Mouse (Mus musculus): ENCODE data around the gene Olfr1282. TPM values are rescaled to one million over a fixed set of nuclear protein-coding genes. Genes with fewer than 3 reads are reported as not detected.
"Not testable (repeated sequence)": the region's sequence is repeated elsewhere in the genome, so short reads cannot be mapped to it uniquely, and the experiment has no call there.

The Olfr1282 gene
- total RNA-seq (2014; fragmentation: Nextera tagmentation) (not detected in 2 replicates), total RNA-seq (2017) (not detected in 2 replicates)

- no peak for ATAC-seq (replicated peaks; ENCODE audit: poor library complexity, severe bottlenecking)
Observed at GRCm38 (mm10) chr2:111335976-111336375, at the start of gene Olfr1282. Gene Olfr1282, minus strand, starts transcription at chr2:111336076.

DNA sequence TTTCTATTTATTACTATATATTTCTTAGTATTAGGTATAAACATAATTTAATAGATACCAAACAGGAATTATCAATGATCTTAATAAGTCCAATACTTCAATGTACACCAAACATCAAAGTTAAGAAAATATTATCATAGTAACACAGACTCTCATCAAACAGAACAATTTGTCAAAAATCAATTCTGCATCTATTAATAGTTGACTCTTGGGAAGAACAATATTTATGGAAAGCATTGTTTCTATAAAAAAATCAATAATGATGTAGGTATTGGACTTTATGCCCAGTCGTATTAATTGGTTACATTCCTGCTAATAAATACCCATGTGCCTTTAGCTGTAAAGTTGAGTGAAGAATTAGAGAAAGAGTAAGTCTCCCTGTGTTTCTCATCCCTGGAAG, 39.3 kb upstream of the Olfr1282 start, which contains the start of gene Olfr1284:
Olfr1284 (plus strand) TSS at position 301 of the 400 bp plus-strand sequence.
- no peak for ATAC-seq (replicated peaks; ENCODE audit: poor library complexity, severe bottlenecking)

DNA sequence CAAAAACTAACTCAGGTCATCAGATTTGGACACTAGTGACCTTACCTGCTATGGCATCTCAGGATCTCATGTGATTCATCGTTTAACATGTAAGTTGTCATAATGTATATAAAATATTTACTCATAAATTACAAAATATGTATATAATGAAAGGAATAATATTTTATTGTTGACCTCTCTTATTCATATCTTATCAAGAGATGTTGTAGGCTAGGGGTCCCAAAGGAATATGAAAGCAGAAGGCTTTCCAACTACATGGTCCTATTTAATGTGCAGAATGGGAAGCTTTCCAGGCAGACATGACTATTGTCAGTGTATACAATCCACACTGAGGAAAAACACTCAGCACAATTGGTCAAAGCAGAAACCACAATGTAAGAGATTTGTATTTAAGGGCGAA, 30.6 kb upstream of the Olfr1282 start, which contains the start of gene Olfr1283:
Olfr1283 (plus strand) TSS at position 301 of the 400 bp plus-strand sequence.
- ATAC-seq (replicated peaks; ENCODE audit: poor library complexity, severe bottlenecking), result no peak

GRCm38 (mm10) chr2:111333721-111334120, 2.2 kb downstream of the Olfr1282 start:
- not testable (repeated sequence) for ATAC-seq (replicated peaks; ENCODE audit: poor library complexity, severe bottlenecking)

DNA sequence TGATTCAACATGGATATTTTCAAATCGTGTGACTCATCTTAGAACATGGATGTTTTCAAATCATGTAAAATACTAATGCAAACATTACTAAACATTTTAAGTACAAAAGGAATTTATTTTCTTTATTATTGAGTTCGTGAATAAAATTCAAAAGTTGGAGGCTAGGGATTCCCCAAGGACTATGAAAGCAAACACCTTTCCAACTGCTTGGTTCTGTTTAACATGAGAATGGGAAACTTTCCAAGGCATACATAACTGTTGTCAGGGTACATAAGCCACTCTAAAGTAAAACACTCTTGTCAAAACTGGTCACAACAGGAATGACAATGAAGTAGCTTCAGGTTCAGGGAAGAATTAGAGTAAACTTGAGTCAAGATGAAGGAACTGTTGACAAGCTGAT, 9.7 kb downstream of the Olfr1282 start, which contains the start of gene Olfr1281:
Olfr1281 (plus strand) TSS at position 301 of the 400 bp plus-strand sequence.
- ATAC-seq (replicated peaks; ENCODE audit: poor library complexity, severe bottlenecking), result no peak

DNA sequence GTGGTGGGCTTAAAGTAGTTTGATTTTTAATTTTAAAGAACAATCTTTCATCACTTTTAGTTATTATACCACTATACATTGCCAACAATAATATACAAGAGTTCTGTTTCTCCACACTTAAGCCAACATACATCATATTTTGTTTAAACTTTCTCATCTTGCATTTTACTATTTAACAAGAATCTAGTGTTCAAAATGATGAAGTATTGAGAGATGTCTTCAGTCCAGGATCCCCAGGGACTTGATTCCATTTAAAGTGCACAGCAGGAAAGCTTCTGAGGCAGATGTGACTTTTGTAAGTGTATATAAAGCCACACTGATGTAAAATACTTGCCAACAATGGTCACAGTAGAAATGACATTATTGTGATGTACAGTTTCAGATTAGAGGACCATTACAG, 22.2 kb downstream of the Olfr1282 start, which contains the start of gene Olfr1280:
Olfr1280 (plus strand) TSS at position 301 of the 400 bp plus-strand sequence.
- ATAC-seq (replicated peaks; ENCODE audit: poor library complexity, severe bottlenecking), result no peak

DNA sequence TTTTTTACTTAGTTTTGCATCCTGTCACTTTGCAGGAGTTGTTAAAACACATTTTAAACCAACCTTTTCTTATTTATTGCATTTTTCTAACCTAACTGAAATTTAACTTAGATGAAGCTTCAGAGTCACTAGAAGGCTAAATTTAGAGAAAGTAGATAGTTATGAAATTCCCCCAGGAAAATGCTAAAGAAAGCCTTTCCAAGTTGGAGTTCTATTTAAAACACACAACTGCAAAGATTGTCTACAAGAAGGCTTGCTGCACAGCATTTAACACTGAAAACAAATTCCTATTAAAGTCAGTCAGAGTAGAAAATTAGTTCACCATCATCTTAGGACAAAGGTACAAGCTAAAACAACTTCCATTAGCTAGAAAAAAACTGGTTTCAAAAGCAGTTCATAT, 35.5 kb downstream of the Olfr1282 start, which contains the start of gene Olfr1279:
Olfr1279 (plus strand) TSS at position 262 of the 400 bp plus-strand sequence.
- ATAC-seq (replicated peaks; ENCODE audit: poor library complexity, severe bottlenecking), result no peak

- no peak for ATAC-seq (replicated peaks; ENCODE audit: poor library complexity, severe bottlenecking)
Observed at GRCm38 (mm10) chr2:111298541-111298940, 37.3 kb downstream of the Olfr1282 start.

- ATAC-seq (replicated peaks; ENCODE audit: poor library complexity, severe bottlenecking), result no peak
Observed at GRCm38 (mm10) chr2:111289836-111290235, 46.0 kb downstream of the Olfr1282 start, which contains the start of gene Olfr1278. Gene Olfr1278, plus strand, starts transcription at chr2:111290136.

Other genes starting within 250 kb of the Olfr1282 start
- gene Gm13941, start 230.1 kb downstream of the Olfr1282 start, total RNA-seq (2014; fragmentation: Nextera tagmentation), result not detected in 2 replicates
- gene Gm13941, start 230.1 kb downstream of the Olfr1282 start, total RNA-seq (2017), result not detected in 2 replicates
- not detected in 2 replicates for gene Gm15130, start 183.1 kb downstream of the Olfr1282 start, total RNA-seq (2014; fragmentation: Nextera tagmentation)
- gene Gm15130, start 183.1 kb downstream of the Olfr1282 start, total RNA-seq (2017), result not detected in 2 replicates
- not detected in 2 replicates for gene 4930430A15Rik, start 106.5 kb downstream of the Olfr1282 start, total RNA-seq (2014; fragmentation: Nextera tagmentation)
- gene 4930430A15Rik, start 106.5 kb downstream of the Olfr1282 start, total RNA-seq (2017), result not detected in 2 replicates
- gene Olfr1275, start 100.8 kb downstream of the Olfr1282 start, total RNA-seq (2014; fragmentation: Nextera tagmentation), result not detected in 2 replicates
- not detected in 2 replicates for gene Olfr1275, start 100.8 kb downstream of the Olfr1282 start, total RNA-seq (2017)
- not detected in 2 replicates for gene Olfr1276, start 81.6 kb downstream of the Olfr1282 start, total RNA-seq (2014; fragmentation: Nextera tagmentation)
- not detected in 2 replicates for gene Olfr1276, start 81.6 kb downstream of the Olfr1282 start, total RNA-seq (2017)
- not detected in 2 replicates for gene Olfr1277, start 62.0 kb downstream of the Olfr1282 start, total RNA-seq (2014; fragmentation: Nextera tagmentation)
- not detected in 2 replicates for gene Olfr1277, start 62.0 kb downstream of the Olfr1282 start, total RNA-seq (2017)
- gene Olfr1278, start 45.9 kb downstream of the Olfr1282 start, total RNA-seq (2014; fragmentation: Nextera tagmentation), result not detected in 2 replicates
- not detected in 2 replicates for gene Olfr1278, start 45.9 kb downstream of the Olfr1282 start, total RNA-seq (2017)
- gene Olfr1279, start 35.4 kb downstream of the Olfr1282 start, total RNA-seq (2014; fragmentation: Nextera tagmentation), result not detected in 2 replicates
- gene Olfr1279, start 35.4 kb downstream of the Olfr1282 start, total RNA-seq (2017), result not detected in 2 replicates
- gene Olfr1280, start 22.1 kb downstream of the Olfr1282 start, total RNA-seq (2014; fragmentation: Nextera tagmentation), result not detected in 2 replicates
- not detected in 2 replicates for gene Olfr1280, start 22.1 kb downstream of the Olfr1282 start, total RNA-seq (2017)
- not detected in 2 replicates for gene Olfr1281, start 9.6 kb downstream of the Olfr1282 start, total RNA-seq (2014; fragmentation: Nextera tagmentation)
- not detected in 2 replicates for gene Olfr1281, start 9.6 kb downstream of the Olfr1282 start, total RNA-seq (2017)
- gene Olfr1283, start 30.7 kb upstream of the Olfr1282 start, total RNA-seq (2014; fragmentation: Nextera tagmentation), result not detected in 2 replicates
- not detected in 2 replicates for gene Olfr1283, start 30.7 kb upstream of the Olfr1282 start, total RNA-seq (2017)
- not detected in 2 replicates for gene Olfr1284, start 39.4 kb upstream of the Olfr1282 start, total RNA-seq (2014; fragmentation: Nextera tagmentation)
- not detected in 2 replicates for gene Olfr1284, start 39.4 kb upstream of the Olfr1282 start, total RNA-seq (2017)
- not detected in 2 replicates for gene Olfr1286, start 87.0 kb upstream of the Olfr1282 start, total RNA-seq (2014; fragmentation: Nextera tagmentation)
- not detected in 2 replicates for gene Olfr1286, start 87.0 kb upstream of the Olfr1282 start, total RNA-seq (2017)
- not detected in 2 replicates for gene Olfr1287, start 113.1 kb upstream of the Olfr1282 start, total RNA-seq (2014; fragmentation: Nextera tagmentation)
- not detected in 2 replicates for gene Olfr1287, start 113.1 kb upstream of the Olfr1282 start, total RNA-seq (2017)
- gene Olfr1288, start 138.0 kb upstream of the Olfr1282 start, total RNA-seq (2014; fragmentation: Nextera tagmentation), result not detected in 2 replicates
- gene Olfr1288, start 138.0 kb upstream of the Olfr1282 start, total RNA-seq (2017), result not detected in 2 replicates
- gene Olfr1289, start 144.7 kb upstream of the Olfr1282 start, total RNA-seq (2014; fragmentation: Nextera tagmentation), result not detected in 2 replicates
- not detected in 2 replicates for gene Olfr1289, start 144.7 kb upstream of the Olfr1282 start, total RNA-seq (2017)
- not detected in 2 replicates for gene Olfr1290, start 157.8 kb upstream of the Olfr1282 start, total RNA-seq (2014; fragmentation: Nextera tagmentation)
- gene Olfr1290, start 157.8 kb upstream of the Olfr1282 start, total RNA-seq (2017), result not detected in 2 replicates
- gene Olfr1291-ps1, start 161.1 kb upstream of the Olfr1282 start, total RNA-seq (2014; fragmentation: Nextera tagmentation), result not detected in 2 replicates
- not detected in 2 replicates for gene Olfr1291-ps1, start 161.1 kb upstream of the Olfr1282 start, total RNA-seq (2017)
- not detected in 2 replicates for gene Olfr1293-ps, start 189.1 kb upstream of the Olfr1282 start, total RNA-seq (2014; fragmentation: Nextera tagmentation)
- gene Olfr1293-ps, start 189.1 kb upstream of the Olfr1282 start, total RNA-seq (2017), result not detected in 2 replicates
- gene Olfr1294, start 204.2 kb upstream of the Olfr1282 start, total RNA-seq (2014; fragmentation: Nextera tagmentation), result not detected in 2 replicates
- not detected in 2 replicates for gene Olfr1294, start 204.2 kb upstream of the Olfr1282 start, total RNA-seq (2017)
- not detected in 2 replicates for gene Olfr1295, start 233.6 kb upstream of the Olfr1282 start, total RNA-seq (2014; fragmentation: Nextera tagmentation)
- not detected in 2 replicates for gene Olfr1295, start 233.6 kb upstream of the Olfr1282 start, total RNA-seq (2017)